Mouse (Mus musculus): ENCODE measurements around the gene Spen.

Spen gene

GRCm38 (mm10) chr4:141425484-141426479, 112.6 kb downstream of the Spen start:
- CTCF ChIA-PET = interaction anchor here (0.6 to 1.2 kb wide), 4 partner anchors 59 to 151 kb away, joined by 3 to 5 read pairs (median 4); no protein-coding TSS in a partner anchor

- CTCF ChIA-PET = interaction anchor here (1.1 kb wide), 1 partner anchor 15 kb away, joined by 3 read pairs; no protein-coding TSS in a partner anchor
Observed at GRCm38 (mm10) chr4:141423691-141424431, 114.5 kb downstream of the Spen start.

- CTCF ChIA-PET = no interaction called here
Observed at GRCm38 (mm10) chr4:141423288-141423687, 115.1 kb downstream of the Spen start.

- CTCF ChIA-PET = no interaction called here
Observed at GRCm38 (mm10) chr4:141422841-141423240, 115.6 kb downstream of the Spen start.

GRCm38 (mm10) chr4:141421423-141421822, 117.0 kb downstream of the Spen start:
- CTCF ChIA-PET = interaction anchor here (0.6 kb wide), 1 partner anchor 10 kb away, joined by 11 read pairs; no protein-coding TSS in a partner anchor

GRCm38 (mm10) chr4:141420886-141421285, 117.5 kb downstream of the Spen start:
- CTCF ChIA-PET = no interaction called here

GRCm38 (mm10) chr4:141420192-141420829, 118.1 kb downstream of the Spen start, which contains the start of gene Hspb7:
Gene Hspb7 (plus strand): TSS chr4:141420779.
- CTCF ChIA-PET = interaction anchor here (1.1 kb wide), 1 partner anchor 13 kb away, joined by 3 read pairs; no protein-coding TSS in a partner anchor

- CTCF ChIA-PET = interaction anchor here (0.8 to 1.1 kb wide), 2 partner anchors 12 to 14 kb away, joined by 3 to 13 read pairs; no protein-coding TSS in a partner anchor
Observed at GRCm38 (mm10) chr4:141419398-141420191, 118.8 kb downstream of the Spen start.
